Mouse (Mus musculus) kidney, adult 2 months (tissue): Measurements from ENCODE around the gene Sh3bgr. TPM values are rescaled to one million over a fixed set of nuclear protein-coding genes. Genes with fewer than 3 reads are reported as not detected.

ENCODE experiments used
- DNase-seq: peaks from one replicate; pipeline ENCODE4 v3.0.0; 2021
- H3K27ac ChIP-seq: fragments of 200-500 bp; 2 replicates; pipeline ENCODE4 v1.5.1; 2012; ENCODE audit warnings: low read depth, low read length, control low read depth, inconsistent platforms; ENCODE audit not compliant: insufficient read depth
- H3K27me3 ChIP-seq: fragments of 200-500 bp; replicated peaks from 2 replicates; pipeline ENCODE4 v1.6.1; 2012; ENCODE audit warnings: mild to moderate bottlenecking, moderate library complexity, low read length, inconsistent platforms; ENCODE audit not compliant: control insufficient read depth, insufficient read depth
- H3K36me3 ChIP-seq: fragments of 200-500 bp; 2 replicates; pipeline ENCODE4 v1.6.1; 2012; ENCODE audit warnings: mild to moderate bottlenecking, moderate library complexity, low read length, inconsistent platforms; ENCODE audit not compliant: control insufficient read depth, insufficient read depth
- H3K4me1 ChIP-seq: fragments of 200-500 bp; 2 replicates; pipeline ENCODE4 v1.6.1; 2011; ENCODE audit warnings: low read length; ENCODE audit not compliant: control insufficient read depth, insufficient read depth
- H3K4me3 ChIP-seq: fragments of 200-500 bp; 2 replicates; pipeline ENCODE4 v1.5.1; 2011; ENCODE audit warnings: mild to moderate bottlenecking, low read depth, low read length, control low read depth; ENCODE audit not compliant: insufficient read depth
- CTCF ChIP-seq: fragments of 200-500 bp; conservative IDR thresholded peaks from 2 replicates; pipeline ENCODE4 v1.5.1; 2011; ENCODE audit warnings: low read depth, mild to moderate bottlenecking, control low read depth, low read length, moderate library complexity, mixed read lengths; ENCODE audit not compliant: insufficient read depth, insufficient read length
- POLR2A ChIP-seq: fragments of 200-500 bp; IDR thresholded peaks from one replicate; pipeline ENCODE4 v1.6.1; 2011; ENCODE audit warnings: low read depth, low read length, control low read depth
- WGBS: fragments of 180-500 bp; shearing (Covaris S2); methylation state at CpG from one replicate; pipeline ENCODE4 v1.1.7; 2018; 5-methylcytosine and 5-hydroxymethylcytosine counted together
- polyA plus RNA-seq: library from polyadenylated mRNA; depleted of rRNA; stranded (reverse); fragments of >200 nt; gene quantifications from 2 replicates; pipeline ENCODE4 v1.2.3, GENCODE M21; 2012

Gene Sh3bgr
- polyA plus RNA-seq, 1 experiment = 6.7 TPM

- Histone ChIP-seq H3K4me1 (no peaks in the 10 kb centered on the region), H3K27ac (no peak overlapping the region), H3K36me3 (no peaks in the 10 kb centered on the region), H3K4me3 (no peak overlapping the region), H3K27me3 (no peaks in the 10 kb centered on the region)
- 75% methylated on average over 7 of the region's 7 CpGs for WGBS
- DNase-seq = no peak
- TF ChIP-seq POLR2A = no peak
- no peak for TF ChIP-seq CTCF
Measured at GRCm38 (mm10) chr16:96210856-96211255, 10.6 kb downstream of the Sh3bgr start.

- WGBS = 94% methylated on average over 4 of the region's 4 CpGs
- Histone ChIP-seq H3K27ac (no peak overlapping the region), H3K36me3 (no peaks in the 10 kb centered on the region), H3K27me3 (no peaks in the 10 kb centered on the region), H3K4me1 (no peaks in the 10 kb centered on the region), H3K4me3 (no peak overlapping the region)
- TF ChIP-seq CTCF = no peak
- TF ChIP-seq POLR2A = no peak
- DNase-seq = no peak
Measured at GRCm38 (mm10) chr16:96213027-96213426, 12.8 kb downstream of the Sh3bgr start.

GRCm38 (mm10) chr16:96221491-96221890, 21.2 kb downstream of the Sh3bgr start:
- DNase-seq = no peak
- Histone ChIP-seq H3K36me3 (no peaks in the 10 kb centered on the region), H3K27me3 (no peaks in the 10 kb centered on the region), H3K4me3 (no peak overlapping the region), H3K27ac (no peak overlapping the region), H3K4me1 (no peaks in the 10 kb centered on the region)
- TF ChIP-seq POLR2A = no peak
- no peak for TF ChIP-seq CTCF
- 59% methylated on average over 5 of the region's 5 CpGs for WGBS

- no peaks in the 10 kb centered on the region for H3K4me1 ChIP-seq
- H3K27ac ChIP-seq = no peak overlapping the region
- H3K4me3 ChIP-seq = no peak overlapping the region
- no peak for DNase-seq
- TF ChIP-seq POLR2A (no peak), CTCF (no peak)
- H3K36me3 ChIP-seq = no peaks in the 10 kb centered on the region
- 86% methylated on average over 3 of the region's 3 CpGs for WGBS
- no peaks in the 10 kb centered on the region for H3K27me3 ChIP-seq
Measured at GRCm38 (mm10) chr16:96221959-96222358, 21.7 kb downstream of the Sh3bgr start.

GRCm38 (mm10) chr16:96222452-96222851, 22.2 kb downstream of the Sh3bgr start:
- Histone ChIP-seq H3K27ac (no peak overlapping the region), H3K27me3 (no peaks in the 10 kb centered on the region), H3K36me3 (no peaks in the 10 kb centered on the region), H3K4me3 (no peak overlapping the region), H3K4me1 (no peaks in the 10 kb centered on the region)
- WGBS = 76% methylated on average over 1 of the region's 1 CpGs
- DNase-seq = no peak
- no peak for TF ChIP-seq POLR2A
- TF ChIP-seq CTCF = no peak

- no peaks in the 10 kb centered on the region for H3K4me1 ChIP-seq
- no peaks in the 10 kb centered on the region for H3K27me3 ChIP-seq
- H3K4me3 ChIP-seq = no peak overlapping the region
- 58% methylated on average over 13 of the region's 13 CpGs for WGBS
- H3K36me3 ChIP-seq = no peaks in the 10 kb centered on the region
- H3K27ac ChIP-seq = no peak overlapping the region
- no peak for DNase-seq
- no peak for TF ChIP-seq CTCF
- no peak for TF ChIP-seq POLR2A
Measured at GRCm38 (mm10) chr16:96228438-96228837, 28.2 kb downstream of the Sh3bgr start.

- Histone ChIP-seq H3K36me3 (no peaks in the 10 kb centered on the region), H3K27me3 (no peaks in the 10 kb centered on the region), H3K4me1 (no peaks in the 10 kb centered on the region), H3K27ac (no peak overlapping the region), H3K4me3 (no peak overlapping the region)
- no peak for DNase-seq
- TF ChIP-seq CTCF (no peak), POLR2A (no peak)
- WGBS = 68% methylated on average over 8 of the region's 8 CpGs
Measured at GRCm38 (mm10) chr16:96229044-96229555, 28.9 kb downstream of the Sh3bgr start.

GRCm38 (mm10) chr16:96230411-96230810, 30.2 kb downstream of the Sh3bgr start:
- H3K4me3 ChIP-seq = no peak overlapping the region
- DNase-seq = peak; percentile 79
- WGBS = 28% methylated on average over 11 of the region's 11 CpGs
- TF ChIP-seq CTCF = peak; percentile 95
- TF ChIP-seq POLR2A = no peak
- H3K36me3 ChIP-seq = no peaks in the 10 kb centered on the region
- H3K4me1 ChIP-seq = no peaks in the 10 kb centered on the region
- H3K27ac ChIP-seq = no peak overlapping the region
- H3K27me3 ChIP-seq = no peaks in the 10 kb centered on the region
